Mouse (Mus musculus): ENCODE results near the gene Ect2. TPM values are rescaled to one million over a fixed set of nuclear protein-coding genes. Genes with fewer than 3 reads are reported as not detected.

The Ect2 gene
- polyA plus RNA-seq, 1 experiment, result 248 TPM

DNA sequence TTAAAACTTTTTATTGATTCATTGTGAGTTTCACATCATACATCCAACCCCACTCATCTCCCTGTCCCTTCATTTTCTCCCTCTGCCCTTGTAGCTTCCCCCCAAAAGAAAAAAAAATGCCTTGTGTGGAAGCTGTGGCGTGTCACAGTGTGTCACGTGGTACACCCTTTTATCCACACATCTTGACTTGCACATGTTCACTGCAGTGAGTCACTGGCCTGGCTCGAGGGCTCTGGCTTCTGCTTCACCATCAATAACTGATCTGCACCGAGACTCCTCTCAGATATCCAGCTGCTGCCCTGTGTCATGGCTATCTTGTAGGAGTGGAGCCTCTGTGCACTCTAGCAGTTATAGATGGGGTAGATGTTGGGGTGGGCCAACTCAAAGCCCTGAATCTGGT is 41.5 kb upstream of the Ect2 start:
- no peak overlapping the region for H3K27ac ChIP-seq (ENCODE audit: insufficient read depth, low read length)
- H3K9me3 ChIP-seq (replicated peaks; ENCODE audit: control insufficient read depth, insufficient read depth, low read length, poor library complexity, severe bottlenecking), result no peaks in the 10 kb centered on the region
- H3K36me3 ChIP-seq (ENCODE audit: control insufficient read depth, insufficient read depth, low read length, poor library complexity, severe bottlenecking), result no peaks in the 10 kb centered on the region
- no peaks in the 10 kb centered on the region for H3K4me1 ChIP-seq (ENCODE audit: control insufficient read depth, insufficient read depth, low read length)
- H3K4me3 ChIP-seq (ENCODE audit: low read depth, low read length), result no peak overlapping the region
- TF ChIP-seq POLR2A (IDR thresholded peaks at IDR 0.05; ENCODE audit: insufficient read depth, low read length), result no peak
- TF ChIP-seq EP300 (IDR thresholded peaks at IDR 0.05; ENCODE audit: insufficient read depth, low read depth, low read length), result no peak
- TF ChIP-seq CTCF (IDR thresholded peaks at IDR 0.05; ENCODE audit: low read depth, low read length), result no peak
- no peaks in the 10 kb centered on the region for H3K27me3 ChIP-seq (ENCODE audit: control insufficient read depth, insufficient read depth, low read length, poor library complexity, severe bottlenecking)
- H3K9ac ChIP-seq (ENCODE audit: low read depth, poor library complexity, severe bottlenecking), result no peak overlapping the region

DNA sequence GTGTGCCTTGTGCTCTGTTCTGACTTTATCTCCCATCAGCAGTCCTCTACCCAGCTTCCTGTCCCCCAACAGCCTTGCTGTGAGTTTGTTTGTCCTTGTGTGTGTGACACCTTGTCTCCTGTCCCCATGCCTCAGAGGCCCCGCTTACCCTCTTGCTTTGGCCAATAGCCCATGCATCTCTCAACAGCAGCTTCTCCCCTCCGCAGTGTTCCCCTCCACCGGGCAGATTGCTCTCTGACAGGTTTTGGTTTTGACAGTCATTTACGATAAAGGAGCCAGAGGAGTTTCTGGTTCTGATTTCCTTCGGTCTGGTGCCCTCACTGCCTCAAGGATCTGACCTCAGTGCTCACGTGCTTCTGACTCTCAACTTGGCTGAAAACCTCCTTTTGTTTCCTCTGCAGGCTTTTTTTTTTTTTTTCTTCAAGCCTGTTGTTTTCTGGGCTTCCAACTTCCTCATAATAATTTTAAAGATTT is 40.2 kb upstream of the Ect2 start:
- H3K4me1 ChIP-seq (ENCODE audit: control insufficient read depth, insufficient read depth, low read length), result no peaks in the 10 kb centered on the region
- no peaks in the 10 kb centered on the region for H3K36me3 ChIP-seq (ENCODE audit: control insufficient read depth, insufficient read depth, low read length, poor library complexity, severe bottlenecking)
- no peak overlapping the region for H3K4me3 ChIP-seq (ENCODE audit: low read depth, low read length)
- no peak overlapping the region for H3K27ac ChIP-seq (ENCODE audit: insufficient read depth, low read length)
- no peak overlapping the region for H3K9ac ChIP-seq (ENCODE audit: low read depth, poor library complexity, severe bottlenecking)
- no peak for TF ChIP-seq CTCF (IDR thresholded peaks at IDR 0.05; ENCODE audit: low read depth, low read length)
- TF ChIP-seq EP300 (IDR thresholded peaks at IDR 0.05; ENCODE audit: insufficient read depth, low read depth, low read length), result no peak
- no peak for TF ChIP-seq POLR2A (IDR thresholded peaks at IDR 0.05; ENCODE audit: insufficient read depth, low read length)
- H3K9me3 ChIP-seq (replicated peaks; ENCODE audit: control insufficient read depth, insufficient read depth, low read length, poor library complexity, severe bottlenecking), result no peaks in the 10 kb centered on the region
- H3K27me3 ChIP-seq (ENCODE audit: control insufficient read depth, insufficient read depth, low read length, poor library complexity, severe bottlenecking), result no peaks in the 10 kb centered on the region

DNA sequence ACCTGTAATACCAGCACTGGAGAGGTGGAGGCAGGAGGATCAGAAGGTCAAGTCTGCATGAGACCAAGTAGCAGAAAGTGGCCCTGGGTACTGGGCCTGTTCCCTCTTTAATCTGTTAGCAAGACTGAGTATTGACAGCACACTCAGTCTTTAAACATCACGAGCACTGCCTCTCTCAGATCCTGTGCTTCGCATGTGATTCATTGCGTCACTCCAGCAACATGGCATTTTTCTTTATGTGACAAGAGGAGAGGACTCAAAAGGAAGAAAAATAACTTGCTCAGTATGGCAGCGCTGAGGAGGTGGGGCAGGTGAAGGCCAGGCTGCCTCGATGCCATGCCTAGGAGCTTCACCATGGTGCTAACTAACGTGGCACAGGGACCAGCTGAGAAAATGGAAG is 38.2 kb upstream of the Ect2 start:
- Histone ChIP-seq H3K27ac (ENCODE audit: insufficient read depth, low read length) (no peak overlapping the region), H3K27me3 (ENCODE audit: control insufficient read depth, insufficient read depth, low read length, poor library complexity, severe bottlenecking) (no peaks in the 10 kb centered on the region), H3K9ac (ENCODE audit: low read depth, poor library complexity, severe bottlenecking) (no peak overlapping the region), H3K4me1 (ENCODE audit: control insufficient read depth, insufficient read depth, low read length) (no peaks in the 10 kb centered on the region), H3K9me3 (replicated peaks; ENCODE audit: control insufficient read depth, insufficient read depth, low read length, poor library complexity, severe bottlenecking) (no peaks in the 10 kb centered on the region), H3K4me3 (ENCODE audit: low read depth, low read length) (no peak overlapping the region), H3K36me3 (ENCODE audit: control insufficient read depth, insufficient read depth, low read length, poor library complexity, severe bottlenecking) (no peaks in the 10 kb centered on the region)
- no peak for TF ChIP-seq POLR2A (IDR thresholded peaks at IDR 0.05; ENCODE audit: insufficient read depth, low read length)
- no peak for TF ChIP-seq EP300 (IDR thresholded peaks at IDR 0.05; ENCODE audit: insufficient read depth, low read depth, low read length)
- no peak for TF ChIP-seq CTCF (IDR thresholded peaks at IDR 0.05; ENCODE audit: low read depth, low read length)

- Histone ChIP-seq H3K4me1 (ENCODE audit: control insufficient read depth, insufficient read depth, low read length) (no peaks in the 10 kb centered on the region), H3K4me3 (ENCODE audit: low read depth, low read length) (no peak overlapping the region)
Measured at GRCm38 (mm10) chr3:27190865-27191264, 37.2 kb upstream of the Ect2 start.

DNA sequence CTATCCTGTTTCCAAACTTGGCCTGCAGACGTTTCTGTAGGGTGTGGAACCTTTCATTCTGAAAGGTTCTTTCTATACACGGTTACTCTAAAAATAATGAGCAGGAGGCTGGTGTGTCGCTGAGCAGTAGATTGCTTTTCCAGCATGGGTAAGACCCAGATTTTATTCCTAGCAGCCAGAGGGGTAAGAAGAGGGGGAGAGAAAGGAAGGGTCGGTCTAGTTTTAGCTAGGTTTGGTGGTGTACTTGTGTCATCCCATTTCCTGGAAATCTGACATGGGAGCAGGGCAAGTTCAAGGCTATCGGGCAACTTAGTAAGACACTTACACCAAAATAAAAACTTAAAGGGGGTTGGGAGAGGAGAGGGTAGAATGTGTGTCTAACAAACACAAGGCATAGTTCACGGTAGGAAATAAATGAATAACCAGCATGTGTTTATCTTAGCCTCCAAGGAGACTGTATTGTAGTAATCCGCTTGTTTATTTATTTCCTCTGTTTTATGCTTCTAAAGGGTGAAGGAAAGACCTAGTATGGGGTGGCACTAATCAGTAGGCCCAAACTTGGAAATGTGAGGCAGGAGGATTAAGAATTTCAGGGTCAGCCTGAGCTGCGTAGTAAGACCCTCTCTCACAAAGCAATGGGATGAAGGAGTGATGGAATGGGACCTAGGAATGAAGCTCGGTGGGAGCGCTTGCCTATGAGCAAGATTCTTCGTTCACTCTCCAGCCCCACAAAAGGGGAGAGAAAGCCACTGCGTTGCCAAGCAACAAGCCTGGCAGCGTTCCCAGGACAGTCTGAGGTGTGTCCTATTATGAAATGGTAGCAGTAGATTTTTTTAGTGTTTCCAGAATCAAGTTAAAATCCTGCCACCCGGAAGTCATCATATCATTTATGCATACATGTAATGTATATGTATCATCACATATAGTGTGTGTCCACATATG is 35.9 kb upstream of the Ect2 start:
- no peak overlapping the region for H3K4me3 ChIP-seq (ENCODE audit: low read depth, low read length)
- H3K27me3 ChIP-seq (ENCODE audit: control insufficient read depth, insufficient read depth, low read length, poor library complexity, severe bottlenecking), result no peaks in the 10 kb centered on the region
- H3K27ac ChIP-seq (ENCODE audit: insufficient read depth, low read length), result no peak overlapping the region
- no peak for TF ChIP-seq CTCF (IDR thresholded peaks at IDR 0.05; ENCODE audit: low read depth, low read length)
- TF ChIP-seq EP300 (IDR thresholded peaks at IDR 0.05; ENCODE audit: insufficient read depth, low read depth, low read length), result no peak
- TF ChIP-seq POLR2A (IDR thresholded peaks at IDR 0.05; ENCODE audit: insufficient read depth, low read length), result no peak
- no peaks in the 10 kb centered on the region for H3K36me3 ChIP-seq (ENCODE audit: control insufficient read depth, insufficient read depth, low read length, poor library complexity, severe bottlenecking)
- H3K4me1 ChIP-seq (ENCODE audit: control insufficient read depth, insufficient read depth, low read length), result no peaks in the 10 kb centered on the region
- H3K9ac ChIP-seq (ENCODE audit: low read depth, poor library complexity, severe bottlenecking), result no peak overlapping the region
- no peaks in the 10 kb centered on the region for H3K9me3 ChIP-seq (replicated peaks; ENCODE audit: control insufficient read depth, insufficient read depth, low read length, poor library complexity, severe bottlenecking)

More at GRCm38 (mm10) chr3:27190865-27191264, 37.2 kb upstream of the Ect2 start:
- TF ChIP-seq EP300 (IDR thresholded peaks at IDR 0.05; ENCODE audit: insufficient read depth, low read depth, low read length) (0 out of 2 replicates have a peak, but pooled peaks have one; percentile 23), CTCF (IDR thresholded peaks at IDR 0.05; ENCODE audit: low read depth, low read length) (no peak)
- Histone ChIP-seq H3K36me3 (ENCODE audit: control insufficient read depth, insufficient read depth, low read length, poor library complexity, severe bottlenecking) (no peaks in the 10 kb centered on the region), H3K27me3 (ENCODE audit: control insufficient read depth, insufficient read depth, low read length, poor library complexity, severe bottlenecking) (no peaks in the 10 kb centered on the region), H3K27ac (ENCODE audit: insufficient read depth, low read length) (peak overlapping the region; percentile 37; the same call in 1 of the 2 replicates), H3K9ac (ENCODE audit: low read depth, poor library complexity, severe bottlenecking) (no peak overlapping the region), H3K9me3 (replicated peaks; ENCODE audit: control insufficient read depth, insufficient read depth, low read length, poor library complexity, severe bottlenecking) (no peaks in the 10 kb centered on the region)

- TF ChIP-seq CTCF (IDR thresholded peaks at IDR 0.05; ENCODE audit: low read depth, low read length), result no peak
- no peak for TF ChIP-seq POLR2A (IDR thresholded peaks at IDR 0.05; ENCODE audit: insufficient read depth, low read length)
- no peak for TF ChIP-seq EP300 (IDR thresholded peaks at IDR 0.05; ENCODE audit: insufficient read depth, low read depth, low read length)
Measured at GRCm38 (mm10) chr3:27188386-27188785, 34.7 kb upstream of the Ect2 start.

More at GRCm38 (mm10) chr3:27188386-27188785, 34.7 kb upstream of the Ect2 start:
- no peak overlapping the region for H3K4me3 ChIP-seq (ENCODE audit: low read depth, low read length)
- no peaks in the 10 kb centered on the region for H3K36me3 ChIP-seq (ENCODE audit: control insufficient read depth, insufficient read depth, low read length, poor library complexity, severe bottlenecking)
- H3K9ac ChIP-seq (ENCODE audit: low read depth, poor library complexity, severe bottlenecking), result no peak overlapping the region
- no peaks in the 10 kb centered on the region for H3K9me3 ChIP-seq (replicated peaks; ENCODE audit: control insufficient read depth, insufficient read depth, low read length, poor library complexity, severe bottlenecking)
- H3K27me3 ChIP-seq (ENCODE audit: control insufficient read depth, insufficient read depth, low read length, poor library complexity, severe bottlenecking), result no peaks in the 10 kb centered on the region
- no peak overlapping the region for H3K27ac ChIP-seq (ENCODE audit: insufficient read depth, low read length)
- no peaks in the 10 kb centered on the region for H3K4me1 ChIP-seq (ENCODE audit: control insufficient read depth, insufficient read depth, low read length)

All from ES-Bruce4 (cell line).